Mouse (Mus musculus) forelimb bud, embryonic 11.5 days (tissue): Measurements from ENCODE around the gene Ngf.

Experiments
- DNase-seq: peaks from one replicate; pipeline ENCODE4 v3.0.0-alpha.2; 2012; ENCODE audit warnings: low read depth, low spot score

The Ngf gene

GRCm38 (mm10) chr3:102469713-102470448 is at the start of gene Ngf:
Ngf (plus strand) TSS chr3:102469919.
- DNase-seq, result peak; percentile 46

GRCm38 (mm10) chr3:102445567-102445966 is 24.2 kb upstream of the Ngf start:
- DNase-seq, result no peak

GRCm38 (mm10) chr3:102446691-102447090 is 23.0 kb upstream of the Ngf start:
- DNase-seq, result no peak

- no peak for DNase-seq
These were observed 15.2 kb upstream of the Ngf start for GRCm38 (mm10) chr3:102454566-102454965.

GRCm38 (mm10) chr3:102460528-102460927 is 9.2 kb upstream of the Ngf start:
- DNase-seq, result no peak

GRCm38 (mm10) chr3:102460986-102461385 is 8.7 kb upstream of the Ngf start:
- DNase-seq, result peak; percentile 64

GRCm38 (mm10) chr3:102462703-102463336 is 6.9 kb upstream of the Ngf start:
- no peak for DNase-seq

GRCm38 (mm10) chr3:102463339-102463738 is 6.4 kb upstream of the Ngf start:
- DNase-seq, result no peak

- peak; percentile 75 for DNase-seq
These were observed 3.1 kb upstream of the Ngf start for GRCm38 (mm10) chr3:102466587-102466986.

GRCm38 (mm10) chr3:102467121-102467520 is 2.6 kb upstream of the Ngf start:
- no peak for DNase-seq

GRCm38 (mm10) chr3:102471251-102471650 is 1.5 kb downstream of the Ngf start:
- no peak for DNase-seq

- DNase-seq, result no peak
These were observed 2.1 kb downstream of the Ngf start for GRCm38 (mm10) chr3:102471799-102472198.

GRCm38 (mm10) chr3:102474275-102475155 is 4.8 kb downstream of the Ngf start:
- no peak for DNase-seq

GRCm38 (mm10) chr3:102477917-102478694 is 8.4 kb downstream of the Ngf start:
- no peak for DNase-seq

- no peak for DNase-seq
These were observed 20.8 kb downstream of the Ngf start for GRCm38 (mm10) chr3:102490393-102491123.

GRCm38 (mm10) chr3:102498113-102498512 is 28.4 kb downstream of the Ngf start:
- DNase-seq, result peak; percentile 39

- no peak for DNase-seq
These were observed 29.2 kb downstream of the Ngf start for GRCm38 (mm10) chr3:102498931-102499330.

- DNase-seq, result no peak
These were observed 30.3 kb downstream of the Ngf start for GRCm38 (mm10) chr3:102500031-102500430.

- DNase-seq, result no peak
These were observed 31.5 kb downstream of the Ngf start for GRCm38 (mm10) chr3:102501186-102501585.

GRCm38 (mm10) chr3:102505129-102505528 is 35.4 kb downstream of the Ngf start:
- DNase-seq, result no peak

- DNase-seq, result no peak
These were observed 36.3 kb downstream of the Ngf start for GRCm38 (mm10) chr3:102506061-102506460.
